Mouse (Mus musculus) ES-E14 (cell line): ENCODE results near the gene Sox5. TPM values are rescaled to one million over a fixed set of nuclear protein-coding genes. Genes with fewer than 3 reads are reported as not detected.

Experiments used
- DNase-seq: peaks from one replicate; pipeline ENCODE4 v3.0.0-alpha.2; 2013; ENCODE audit warnings: low read depth, low spot score
- H3K27ac ChIP-seq: 2 replicates; pipeline ENCODE4 v1.5.1; 2012; ENCODE audit warnings: low read depth, mild to moderate bottlenecking, low read length, moderate library complexity, mixed read lengths; ENCODE audit not compliant: poor library complexity, insufficient read depth, severe bottlenecking
- H3K36me3 ChIP-seq: 2 replicates; pipeline ENCODE4 v1.6.1; 2012; ENCODE audit warnings: mild to moderate bottlenecking, low read length, moderate library complexity, mixed read lengths; ENCODE audit not compliant: control insufficient read depth, poor library complexity, insufficient read depth, severe bottlenecking
- H3K4me1 ChIP-seq, 2 experiments: fragments of 150-350 bp in 1 of 2; sonication (generic) in 1 of 2; 2 replicates each; pipeline ENCODE4 v1.6.1; 2012; ENCODE audit warnings: low read length in 2 of 2, mild to moderate bottlenecking in 1 of 2, mixed read lengths in 1 of 2; ENCODE audit not compliant: control insufficient read depth in 2 of 2, insufficient read depth in 2 of 2, poor library complexity in 1 of 2
- H3K4me3 ChIP-seq, 2 experiments: fragments of 150-350 bp in 1 of 2; sonication (generic) in 1 of 2; 2 replicates each; pipeline ENCODE4 v1.5.1; 2012; ENCODE audit warnings: low read length in 2 of 2, low read depth in 1 of 2, mild to moderate bottlenecking in 1 of 2, mixed read lengths in 1 of 2; ENCODE audit not compliant: insufficient read depth in 1 of 2, poor library complexity in 1 of 2, severe bottlenecking in 1 of 2
- H3K9ac ChIP-seq: 2 replicates; pipeline ENCODE4 v1.6.1; 2012; ENCODE audit warnings: low read depth, mild to moderate bottlenecking, low read length, mixed read lengths; ENCODE audit not compliant: poor library complexity, insufficient read depth, severe bottlenecking
- H3K9me3 ChIP-seq: fragments of 150-350 bp; sonication (generic); 2 replicates; pipeline ENCODE4 v1.6.1; 2012; ENCODE audit warnings: low read depth, mild to moderate bottlenecking, low read length; ENCODE audit not compliant: control insufficient read depth, insufficient read depth
- CHD2 ChIP-seq: IDR thresholded peaks from 2 replicates; pipeline ENCODE4 v1.6.1; 2014; ENCODE audit warnings: mild to moderate bottlenecking, low read depth, low read length, inconsistent platforms
- HCFC1 ChIP-seq: IDR thresholded peaks from 2 replicates; pipeline ENCODE4 v1.6.1; 2012; ENCODE audit warnings: low read length, inconsistent platforms, borderline replicate concordance; ENCODE audit not compliant: insufficient read depth
- MAFK ChIP-seq: IDR thresholded peaks from 2 replicates; pipeline ENCODE4 v1.6.1; 2014; ENCODE audit warnings: mild to moderate bottlenecking, low read depth, low read length, inconsistent platforms; ENCODE audit not compliant: insufficient read depth
- ZC3H11A ChIP-seq: IDR thresholded peaks from 2 replicates; pipeline ENCODE4 v1.6.1; 2012; ENCODE audit warnings: low read depth, mild to moderate bottlenecking, inconsistent platforms, low read length, borderline replicate concordance
- ZNF384 ChIP-seq: IDR thresholded peaks from 2 replicates; pipeline ENCODE4 v1.6.1; 2012; ENCODE audit warnings: low read depth, low read length, inconsistent platforms
- in situ Hi-C, 2 experiments: fragments of 600-800 bp; cut with MboI; formaldehyde crosslinking; loops; one replicate each; pipeline ENCODE4 v1.15.1; 2025; ENCODE audit warnings: low sequenced_read_pairs in 2 of 2, inconsistent platforms in 1 of 2; ENCODE audit not compliant: unreplicated experiment in 2 of 2
- total RNA-seq: library from RNA; depleted of rRNA; stranded (reverse); fragments of 300-350 nt; gene quantifications from 2 replicates; pipeline ENCODE4 v1.2.3, GENCODE M21; 2012

Gene Sox5
- total RNA-seq, 1 experiment, result 0.36 TPM

DNA sequence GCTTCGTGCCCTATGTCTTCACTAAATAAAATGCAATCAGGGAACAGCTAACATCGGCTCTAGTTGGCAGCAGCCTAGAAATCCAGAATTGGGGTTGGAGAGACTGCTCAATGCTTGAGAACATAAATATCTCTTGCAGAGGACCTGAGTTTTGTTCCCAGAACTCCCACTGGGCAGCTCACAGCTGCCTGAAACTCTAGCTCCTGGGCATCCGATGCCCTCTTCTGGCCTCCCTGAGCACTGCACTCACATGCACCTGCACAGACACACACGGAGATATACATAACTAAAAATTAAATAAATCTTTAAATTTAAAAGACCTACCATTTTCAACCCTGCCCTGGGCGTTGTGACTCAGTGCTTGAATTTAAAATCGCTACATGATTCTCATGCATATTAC lies 115.2 kb downstream of the Sox5 start:
- Histone ChIP-seq H3K4me3 (no peak overlapping the region), H3K36me3 (no peaks in the 10 kb centered on the region), H3K9me3 (no peaks in the 10 kb centered on the region), H3K27ac (no peak overlapping the region), H3K4me1 (no peaks in the 10 kb centered on the region), H3K9ac (no peak overlapping the region)
- DNase-seq, result no peak
- TF ChIP-seq ZC3H11A, result 0 out of 2 replicates have a peak, but pooled peaks have one; percentile 29
- TF ChIP-seq ZNF384, result no peak
- no peak for TF ChIP-seq HCFC1
- in situ Hi-C loops, result no loop called here

DNA sequence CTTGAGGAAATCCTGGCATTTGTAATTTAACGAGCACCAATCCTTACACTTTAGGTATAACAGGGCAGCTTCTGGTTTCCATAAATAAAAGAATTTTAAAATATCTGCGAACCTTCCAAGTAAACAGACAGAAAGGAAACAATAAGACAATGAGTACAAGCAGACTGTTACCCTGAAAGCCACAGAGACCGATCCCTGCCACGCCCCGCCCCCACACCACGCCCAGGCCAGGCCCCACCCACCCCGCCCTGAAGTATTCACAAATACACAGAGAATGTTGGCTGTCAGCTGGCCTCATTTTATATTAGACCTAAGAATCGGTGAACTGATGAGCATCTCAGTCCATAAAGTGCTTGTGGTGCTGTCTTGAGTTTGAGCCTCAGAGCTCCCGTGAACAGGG lies 117.0 kb downstream of the Sox5 start:
- DNase-seq, result no peak
- no peaks in the 10 kb centered on the region for H3K9me3 ChIP-seq
- no peak overlapping the region for H3K4me3 ChIP-seq
- H3K27ac ChIP-seq, result no peak overlapping the region
- in situ Hi-C loops, result no loop called here
- TF ChIP-seq MAFK, result no peak
- TF ChIP-seq ZNF384, result no peak
- no peak for TF ChIP-seq ZC3H11A
- no peak for TF ChIP-seq HCFC1
- no peak for TF ChIP-seq CHD2
- no peaks in the 10 kb centered on the region for H3K36me3 ChIP-seq
- H3K4me1 ChIP-seq, result no peaks in the 10 kb centered on the region
- no peak overlapping the region for H3K9ac ChIP-seq

DNA sequence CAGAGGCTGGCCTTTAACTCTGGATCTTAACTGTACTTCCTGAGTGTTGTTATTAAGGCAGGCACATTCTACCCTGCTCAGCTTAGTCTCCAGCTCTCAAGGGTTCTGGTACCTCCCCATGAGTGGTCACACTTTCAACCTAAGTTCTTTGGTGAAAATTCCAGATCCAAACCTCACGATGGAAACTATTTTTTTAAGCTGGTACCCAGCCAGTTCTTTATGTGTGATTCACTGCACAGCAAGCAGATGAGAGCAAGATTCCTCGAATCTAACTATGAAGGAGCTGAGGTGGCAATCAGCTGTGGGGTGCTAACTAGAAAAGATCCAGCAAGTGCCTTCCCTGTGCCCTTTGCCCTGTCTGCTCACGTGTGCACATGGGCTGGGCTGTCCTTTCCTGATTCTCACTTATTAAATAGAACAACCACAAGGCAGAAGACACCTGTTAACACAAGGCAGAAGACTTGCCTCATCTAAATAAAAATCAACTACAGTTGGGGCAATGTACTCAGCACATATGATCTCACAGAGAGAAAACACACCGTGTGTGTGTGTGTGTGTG lies 118.2 kb downstream of the Sox5 start:
- Histone ChIP-seq H3K9ac (no peak overlapping the region), H3K27ac (no peak overlapping the region), H3K9me3 (no peaks in the 10 kb centered on the region), H3K4me3 (no peak overlapping the region), H3K4me1 (no peaks in the 10 kb centered on the region), H3K36me3 (no peaks in the 10 kb centered on the region)
- no peak for TF ChIP-seq ZNF384
- no peak for TF ChIP-seq ZC3H11A
- no peak for TF ChIP-seq MAFK
- TF ChIP-seq HCFC1, result no peak
- TF ChIP-seq CHD2, result no peak
- in situ Hi-C loops, result no loop called here
- no peak for DNase-seq

DNA sequence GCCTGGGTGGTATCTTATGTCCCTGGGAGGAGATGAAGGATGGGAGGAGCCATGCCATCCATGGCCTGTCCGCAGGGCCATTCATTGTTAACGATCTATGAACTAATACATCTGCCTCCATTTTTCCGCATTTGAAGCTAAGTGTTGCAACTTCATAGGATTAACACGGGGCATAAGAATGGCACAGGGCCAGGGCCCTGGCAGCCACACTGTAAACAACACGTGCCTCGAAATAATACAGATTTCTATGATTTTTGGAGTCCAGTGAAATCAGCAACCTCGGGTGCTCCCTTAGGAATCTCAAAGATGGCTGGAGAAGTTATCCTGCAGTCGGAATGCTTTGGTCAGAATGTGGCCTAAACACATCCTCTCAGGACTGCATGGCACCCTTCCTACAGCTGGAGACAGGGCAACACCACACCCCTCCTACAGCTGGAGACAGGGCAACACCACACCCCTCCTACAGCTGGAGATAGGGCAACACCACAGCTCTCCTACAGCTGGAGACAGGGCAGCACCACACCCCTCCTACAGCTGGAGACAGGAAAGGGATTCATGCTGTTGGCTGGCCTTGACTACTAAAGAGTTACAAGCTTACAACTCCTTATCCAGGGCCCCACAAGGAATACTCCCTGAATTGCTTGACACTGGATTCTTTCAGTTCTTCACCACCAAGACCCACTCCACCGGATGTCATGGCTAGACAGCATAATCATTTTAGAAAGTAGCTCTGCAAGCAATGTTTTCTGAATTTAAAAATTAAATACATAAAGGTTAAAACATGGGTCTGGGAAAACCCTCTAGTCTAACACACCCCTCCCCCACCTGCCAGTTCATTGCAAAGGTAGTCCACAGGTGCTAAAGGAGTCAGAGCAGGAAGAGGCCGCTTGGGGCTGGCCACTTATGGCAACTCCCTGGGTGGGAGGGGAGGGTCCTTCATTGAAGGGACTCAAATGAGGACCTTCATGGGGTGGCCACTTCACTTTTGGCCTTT lies 122.4 kb downstream of the Sox5 start:
- in situ Hi-C loops, result no loop called here
- TF ChIP-seq ZC3H11A, result no peak
- TF ChIP-seq CHD2, result no peak
- TF ChIP-seq MAFK, result no peak
- no peak for TF ChIP-seq ZNF384
- TF ChIP-seq HCFC1, result no peak
- Histone ChIP-seq H3K4me3 (no peak overlapping the region), H3K4me1 (no peaks in the 10 kb centered on the region), H3K36me3 (no peaks in the 10 kb centered on the region), H3K9ac (no peak overlapping the region), H3K27ac (no peak overlapping the region), H3K9me3 (no peaks in the 10 kb centered on the region)
- DNase-seq, result no peak
